Mouse (Mus musculus) adrenal gland, postnatal 4 days (tissue): ENCODE results near the gene Baiap2l2. TPM values are rescaled to one million over a fixed set of nuclear protein-coding genes. Genes with fewer than 3 reads are reported as not detected.
A peak's percentile ranks its signal among the peaks of the same experiment; 100 is the strongest.

Source experiments
- DNase-seq, 2 experiments: peaks; one replicate each; pipeline ENCODE4 v3.0.0; 2021 to 2022; ENCODE audit warnings: low spot score in 2 of 2, mixed read lengths in 2 of 2
- long read RNA-seq, 2 experiments: library from polyadenylated mRNA; stranded (forward); transcript quantifications; one replicate each; pipeline ENCODE4 v2.0.0; 2021
- total RNA-seq, 2 experiments: library from RNA; stranded (reverse); gene quantifications; 2 replicates each; pipeline ENCODE4 v1.2.3; 2021

The Baiap2l2 gene
- total RNA-seq: 1 to 10 TPM; 2.3 to 5.5 TPM
- long read RNA-seq, experiment 1: 0 reads
- long read RNA-seq, experiment 2, partial matches to known transcripts: 7 of 10 reads
- long read RNA-seq, experiment 2, other reads (novel, unspliced or antisense): 3 of 10 reads

- no peak for DNase-seq
Measured at GRCm38 (mm10) chr15:79285399-79285798, at the start of gene Baiap2l2. Gene Baiap2l2 (minus strand): TSS chr15:79285537.

- DNase-seq: no peak
Measured at GRCm38 (mm10) chr15:79333409-79333808, 48.1 kb upstream of the Baiap2l2 start.

GRCm38 (mm10) chr15:79330521-79330920 lies 45.2 kb upstream of the Baiap2l2 start:
- DNase-seq: no peak

- DNase-seq: no peak
Measured at GRCm38 (mm10) chr15:79329979-79330363, 44.6 kb upstream of the Baiap2l2 start.

GRCm38 (mm10) chr15:79329346-79329978 lies 44.1 kb upstream of the Baiap2l2 start:
- DNase-seq: no peak

- no peak for DNase-seq
Measured at GRCm38 (mm10) chr15:79328939-79329275, 43.6 kb upstream of the Baiap2l2 start.

- peak; percentile 97 to 98 for DNase-seq
Measured at GRCm38 (mm10) chr15:79328058-79328938, 43.0 kb upstream of the Baiap2l2 start, which contains the start of gene Pla2g6. Gene Pla2g6 (minus strand): TSS chr15:79328390.

GRCm38 (mm10) chr15:79326971-79327961 lies 41.9 kb upstream of the Baiap2l2 start:
- DNase-seq: no peak

- no peak for DNase-seq
Measured at GRCm38 (mm10) chr15:79326264-79326663, 40.9 kb upstream of the Baiap2l2 start.

- no peak for DNase-seq
Measured at GRCm38 (mm10) chr15:79325742-79326141, 40.4 kb upstream of the Baiap2l2 start.

GRCm38 (mm10) chr15:79324373-79324772 lies 39.0 kb upstream of the Baiap2l2 start:
- no peak for DNase-seq

GRCm38 (mm10) chr15:79323791-79324155 lies 38.4 kb upstream of the Baiap2l2 start:
- no peak for DNase-seq

- DNase-seq: peak in 1 of 2 experiments; percentile 49
Measured at GRCm38 (mm10) chr15:79322991-79323790, 37.9 kb upstream of the Baiap2l2 start.

- DNase-seq: no peak
Measured at GRCm38 (mm10) chr15:79322281-79322990, 37.1 kb upstream of the Baiap2l2 start.

- no peak for DNase-seq
Measured at GRCm38 (mm10) chr15:79321733-79322190, 36.4 kb upstream of the Baiap2l2 start.

GRCm38 (mm10) chr15:79313848-79314369 lies 28.6 kb upstream of the Baiap2l2 start:
- no peak for DNase-seq

GRCm38 (mm10) chr15:79307861-79308260 lies 22.5 kb upstream of the Baiap2l2 start:
- no peak for DNase-seq

GRCm38 (mm10) chr15:79306043-79306637 lies 20.8 kb upstream of the Baiap2l2 start:
- DNase-seq: no peak

GRCm38 (mm10) chr15:79304832-79305231 lies 19.5 kb upstream of the Baiap2l2 start:
- no peak for DNase-seq
